Mouse (Mus musculus) brain, embryonic 14.5 days (tissue): ENCODE measurements around the gene Osbpl6.

Experiments used
- CTCF ChIP-seq: fragments of 200-500 bp; IDR thresholded peaks from 2 replicates; pipeline ENCODE4 v1.5.1; 2012; ENCODE audit warnings: inconsistent platforms, mild to moderate bottlenecking, moderate library complexity, borderline replicate concordance; ENCODE audit not compliant: insufficient read depth, insufficient read length; ENCODE audit errors: extremely low read depth
- POLR2A ChIP-seq: fragments of 200-500 bp; IDR thresholded peaks from 2 replicates; pipeline ENCODE4 v1.6.1; 2012; ENCODE audit warnings: mild to moderate bottlenecking, inconsistent platforms, borderline replicate concordance; ENCODE audit not compliant: poor library complexity, insufficient read depth, insufficient read length, severe bottlenecking; ENCODE audit errors: extremely low read depth

- no peak for TF ChIP-seq CTCF
- TF ChIP-seq POLR2A: no peak
These were observed 3.2 kb downstream of the Osbpl6 start for GRCm38 (mm10) chr2:76409526-76409925.
